Mouse (Mus musculus): ENCODE results near the gene Gm7995.
"Not testable (repeated sequence)": the region's sequence is repeated elsewhere in the genome, so short reads cannot be mapped to it uniquely, and the experiment has no call there.

The Gm7995 gene

GRCm38 (mm10) chr14:42309910-42310309, at the start of gene Gm7995:
TSS of gene Gm7995 (plus strand) at chr14:42310210.
- ATAC-seq (ENCODE audit: low TSS enrichment), result not testable (repeated sequence)

- not testable (repeated sequence) for ATAC-seq (ENCODE audit: low TSS enrichment)
Observed at GRCm38 (mm10) chr14:42297258-42297657, 12.8 kb upstream of the Gm7995 start, which contains the start of gene Gm9611. TSS of gene Gm9611 (minus strand) at chr14:42297358.
